Mouse (Mus musculus) stomach, postnatal 0 days (tissue): ENCODE data around the gene Pcp4l1. TPM values are rescaled to one million over a fixed set of nuclear protein-coding genes. Genes with fewer than 3 reads are reported as not detected.

Experiments
- ATAC-seq: fragments of 200-750 bp; cut with Nextera tagmentation; 2 replicates; pipeline ENCODE4 v1.8.0; 2017; ENCODE audit not compliant: low FRiP score, low TSS enrichment
- DNase-seq: peaks from one replicate; pipeline ENCODE4 v3.0.0-alpha.2; 2016; ENCODE audit warnings: low spot score
- H3K27ac ChIP-seq: fragments of 300-500 bp; sonication (generic); replicated peaks from 2 replicates; pipeline ENCODE4 v1.5.1; 2014; ENCODE audit warnings: mild to moderate bottlenecking, control low read depth
- H3K27me3 ChIP-seq: fragments of 300-500 bp; sonication (generic); 2 replicates; pipeline ENCODE4 v1.6.1; 2014; ENCODE audit warnings: low read length; ENCODE audit not compliant: control insufficient read depth, insufficient read depth
- H3K36me3 ChIP-seq: fragments of 300-500 bp; sonication (generic); 2 replicates; pipeline ENCODE4 v1.6.1; 2014; ENCODE audit warnings: low read length, mixed read lengths; ENCODE audit not compliant: control insufficient read depth, insufficient read depth
- H3K4me1 ChIP-seq: fragments of 300-500 bp; sonication (generic); replicated peaks from 2 replicates; pipeline ENCODE4 v1.6.1; 2014; ENCODE audit warnings: antibody characterized with exemption; ENCODE audit not compliant: control insufficient read depth, insufficient read depth
- H3K4me2 ChIP-seq: fragments of 300-500 bp; sonication (generic); replicated peaks from 2 replicates; pipeline ENCODE4 v1.6.1; 2014; ENCODE audit warnings: low read depth, mild to moderate bottlenecking, control low read depth, moderate library complexity
- H3K4me3 ChIP-seq: fragments of 300-500 bp; sonication (generic); 2 replicates; pipeline ENCODE4 v1.5.1; 2014; ENCODE audit warnings: low read depth, low read length, control low read depth
- H3K9ac ChIP-seq: fragments of 300-500 bp; sonication (generic); 2 replicates; pipeline ENCODE4 v1.6.1; 2014; ENCODE audit warnings: mild to moderate bottlenecking, low read length, control low read depth, mixed read lengths
- H3K9me3 ChIP-seq: fragments of 300-500 bp; sonication (generic); 2 replicates; pipeline ENCODE4 v1.6.1; 2016; ENCODE audit warnings: low read length; ENCODE audit not compliant: control insufficient read depth
- CTCF ChIP-seq: IDR thresholded peaks from 2 replicates; pipeline ENCODE4 v1.5.1; 2016; ENCODE audit warnings: antibody characterized with exemption, low read depth, mild to moderate bottlenecking, moderate library complexity
- EP300 ChIP-seq: optimal IDR thresholded peaks from 2 replicates; pipeline ENCODE3; 2016; ENCODE audit warnings: antibody characterized with exemption
- WGBS: fragments of 180-500 bp; shearing (Covaris S2); extraction: QIAGEN DNeasy Blood & Tissue Kit; methylation state at CpG from one replicate; pipeline ENCODE4 v1.1.7; 2014; 5-methylcytosine and 5-hydroxymethylcytosine counted together
- polyA plus RNA-seq: library from polyadenylated mRNA; unstranded; fragments of >200 nt; fragmentation: Nextera tagmentation; extraction: Ambion mirVana; gene quantifications from 2 replicates; pipeline ENCODE4 v1.2.1, GENCODE M21; 2015

Pcp4l1 gene
- polyA plus RNA-seq, 1 experiment from 2014 or later = 42.2 TPM

- WGBS = 20% methylated on average over 8 of the region's 8 CpGs
- ATAC-seq (peak; percentile 49), DNase-seq (peak; percentile 26)
- TF ChIP-seq CTCF = no peak
- no peak for TF ChIP-seq EP300
- Histone ChIP-seq H3K9me3 (no peaks in the 10 kb centered on the region), H3K4me1 (peaks cover 4% of the 10 kb centered on the region; the same call in 1 of the 2 replicates), H3K4me3 (no peak overlapping the region), H3K27ac (peak overlapping the region; percentile 74), H3K27me3 (no peaks in the 10 kb centered on the region), H3K9ac (0 out of 2 replicates have a peak overlapping the region, but pooled peaks have one; percentile 2), H3K4me2 (peak overlapping the region; percentile 17), H3K36me3 (no peaks in the 10 kb centered on the region)
Measured at GRCm38 (mm10) chr1:171189046-171189445, 7.0 kb downstream of the Pcp4l1 start.

- H3K9ac ChIP-seq = no peak overlapping the region
- no peak overlapping the region for H3K27ac ChIP-seq
- 63% methylated on average over 13 of the region's 13 CpGs for WGBS
- H3K9me3 ChIP-seq = no peaks in the 10 kb centered on the region
- H3K27me3 ChIP-seq = no peaks in the 10 kb centered on the region
- ATAC-seq = no peak
- no peak overlapping the region for H3K4me3 ChIP-seq
- TF ChIP-seq EP300 (no peak), CTCF (no peak)
- no peak overlapping the region for H3K4me2 ChIP-seq
- DNase-seq = no peak
- peaks cover 4% of the 10 kb centered on the region; the same call in 1 of the 2 replicates for H3K4me1 ChIP-seq
- H3K36me3 ChIP-seq = no peaks in the 10 kb centered on the region
Measured at GRCm38 (mm10) chr1:171187851-171188700, 8.0 kb downstream of the Pcp4l1 start.

- no peak for ATAC-seq
- H3K9ac ChIP-seq = no peak overlapping the region
- H3K36me3 ChIP-seq = no peaks in the 10 kb centered on the region
- no peaks in the 10 kb centered on the region for H3K9me3 ChIP-seq
- no peaks in the 10 kb centered on the region for H3K27me3 ChIP-seq
- H3K4me3 ChIP-seq = no peak overlapping the region
- no peak overlapping the region for H3K27ac ChIP-seq
- no peak for DNase-seq
- H3K4me1 ChIP-seq = peaks cover 4% of the 10 kb centered on the region; the same call in 1 of the 2 replicates
- no peak for TF ChIP-seq CTCF
- TF ChIP-seq EP300 = no peak
- WGBS = 67% methylated on average over 8 of the region's 8 CpGs
- no peak overlapping the region for H3K4me2 ChIP-seq
Measured at GRCm38 (mm10) chr1:171185655-171186054, 10.4 kb downstream of the Pcp4l1 start.

GRCm38 (mm10) chr1:171184314-171184713 lies 11.8 kb downstream of the Pcp4l1 start:
- 33% methylated on average over 7 of the region's 7 CpGs for WGBS
- H3K4me2 ChIP-seq = no peak overlapping the region
- DNase-seq (peak; percentile 72), ATAC-seq (peak; percentile 81)
- TF ChIP-seq CTCF = peak; percentile 60
- no peak for TF ChIP-seq EP300
- no peaks in the 10 kb centered on the region for H3K27me3 ChIP-seq
- no peak overlapping the region for H3K4me3 ChIP-seq
- H3K4me1 ChIP-seq = 0 out of 2 replicates have a peak, but pooled peaks cover under 1% of the 10 kb centered on the region
- H3K9ac ChIP-seq = no peak overlapping the region
- H3K36me3 ChIP-seq = no peaks in the 10 kb centered on the region
- no peaks in the 10 kb centered on the region for H3K9me3 ChIP-seq
- no peak overlapping the region for H3K27ac ChIP-seq

GRCm38 (mm10) chr1:171183620-171184019 lies 12.4 kb downstream of the Pcp4l1 start:
- H3K36me3 ChIP-seq = no peaks in the 10 kb centered on the region
- no peak for TF ChIP-seq EP300
- TF ChIP-seq CTCF = no peak
- no peak for DNase-seq
- no peak overlapping the region for H3K9ac ChIP-seq
- H3K4me2 ChIP-seq = no peak overlapping the region
- no peaks in the 10 kb centered on the region for H3K9me3 ChIP-seq
- H3K27me3 ChIP-seq = no peaks in the 10 kb centered on the region
- H3K4me1 ChIP-seq = no peaks in the 10 kb centered on the region
- H3K27ac ChIP-seq = no peak overlapping the region
- no peak for ATAC-seq
- 55% methylated on average over 3 of the region's 3 CpGs for WGBS
- H3K4me3 ChIP-seq = no peak overlapping the region

GRCm38 (mm10) chr1:171183025-171183424 lies 13.0 kb downstream of the Pcp4l1 start:
- H3K4me1 ChIP-seq = no peaks in the 10 kb centered on the region
- no peak for DNase-seq
- no peak overlapping the region for H3K27ac ChIP-seq
- no peak overlapping the region for H3K4me2 ChIP-seq
- TF ChIP-seq CTCF = no peak
- TF ChIP-seq EP300 = no peak
- no peaks in the 10 kb centered on the region for H3K9me3 ChIP-seq
- no peaks in the 10 kb centered on the region for H3K27me3 ChIP-seq
- ATAC-seq = no peak
- H3K36me3 ChIP-seq = no peaks in the 10 kb centered on the region
- no peak overlapping the region for H3K4me3 ChIP-seq
- no peak overlapping the region for H3K9ac ChIP-seq
- WGBS = 82% methylated on average over 3 of the region's 3 CpGs
